13 mouse cellular contexts compared by ENCODE assay signal in the genomic region with DNA sequence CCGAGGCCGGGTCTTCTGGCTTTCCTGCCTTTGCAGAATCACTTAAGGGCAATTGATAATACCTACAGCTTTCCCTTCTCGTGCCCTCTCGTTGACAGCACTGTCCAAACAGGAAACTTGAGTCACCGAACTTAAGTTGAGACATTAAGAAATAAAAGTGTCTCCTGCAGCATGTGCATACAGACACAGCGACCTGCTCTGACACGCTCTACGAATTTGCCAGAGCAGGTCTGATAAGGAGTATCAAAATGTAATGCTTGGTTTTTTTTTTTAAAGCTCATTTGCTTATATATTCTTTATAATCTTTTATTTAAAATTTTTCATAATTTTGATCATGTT.
DNase-seq lines count a peak whose midpoint lies in the region; ATAC-seq and TF ChIP-seq lines count a peak whose summit lies in the region.
"Had no signal": no experiment of that assay in that cellular context is flagged by ENCODE, and none has a peak within 500 bp of the region (broad histone marks: within the 10 kb centered on the region; RNA-seq: fewer than 3 reads in every experiment).

No protein-coding gene starts in this region.

- no peak for DNase-seq in heart, adult 9 months (ENCODE audit: low spot score in 2 of 2)
- peak; percentile 21 for DNase-seq in lung, embryonic 14.5 days
- no peak for DNase-seq in lung, postnatal 14 days
- DNase-seq in testis, postnatal 10 days (ENCODE audit: low spot score), result no peak
- DNase-seq in layer of hippocampus, postnatal 14 days (ENCODE audit: low spot score in 2 of 2), result no peak

- H3K4me3 ChIP-seq in heart, embryonic 12.5 days, result no peak overlapping the region
- no peak overlapping the region for H3K4me3 ChIP-seq in lung, embryonic 14.5 days (ENCODE audit: low read depth, low read length)
- H3K4me3 ChIP-seq in brown adipose tissue, adult 24 weeks (ENCODE audit: insufficient read depth, low read depth, low read length), result no peak overlapping the region
- H3K4me3 ChIP-seq: erythroblast, embryonic 14.5 days; hindbrain, embryonic 10.5 days; left cerebral cortex, adult 2 months had no signal

- H3K27me3 ChIP-seq in heart, embryonic 12.5 days (replicated peaks), result no peaks in the 10 kb centered on the region
- H3K27me3 ChIP-seq in lung, embryonic 14.5 days (ENCODE audit: insufficient read depth, low read length), result no peaks in the 10 kb centered on the region
- H3K27me3 ChIP-seq: Patski had no signal

- peaks cover 5% of the 10 kb centered on the region for H3K9me3 ChIP-seq in heart, embryonic 12.5 days (replicated peaks)
- H3K9me3 ChIP-seq in lung, embryonic 14.5 days (ENCODE audit: low read depth, low read length), result peaks cover 6% of the 10 kb centered on the region

- TF ChIP-seq CTCF in lung, embryonic 14.5 days (IDR thresholded peaks at IDR 0.05; ENCODE audit: low read depth), result no peak

- no peak overlapping the region for H3K27ac ChIP-seq in heart, embryonic 12.5 days (ENCODE audit: poor library complexity, severe bottlenecking)
- H3K27ac ChIP-seq in lung, embryonic 14.5 days (ENCODE audit: low read depth), result no peak overlapping the region
- H3K27ac ChIP-seq in brown adipose tissue, adult 24 weeks (replicated peaks; ENCODE audit: low read depth, low read length), result peak overlapping the region; percentile 48
- H3K27ac ChIP-seq: hindbrain, embryonic 10.5 days; kidney, postnatal 0 days; left cerebral cortex, adult 2 months had no signal

- WGBS in heart, embryonic 12.5 days, result 21% methylated on average over 8 of the region's 8 CpGs
- 18% methylated on average over 8 of the region's 8 CpGs for WGBS in lung, embryonic 14.5 days

- no peak overlapping the region for H3K9ac ChIP-seq in heart, embryonic 12.5 days
- no peak overlapping the region for H3K9ac ChIP-seq in lung, embryonic 14.5 days

- no peak for ATAC-seq in heart, embryonic 12.5 days (ENCODE audit: insufficient number of reproducible peaks, low FRiP score)
- no peak for ATAC-seq in lung, embryonic 14.5 days (ENCODE audit: insufficient read depth)
- 0 out of 2 replicates have a peak, but pooled peaks have one; percentile 19 for ATAC-seq in monocyte, adult 5-6 weeks (replicated peaks; ENCODE audit: insufficient number of reproducible peaks, low FRiP score, low TSS enrichment, poor library complexity, severe bottlenecking)
- ATAC-seq: Patski had no signal

- H3K4me1 ChIP-seq in heart, embryonic 12.5 days (replicated peaks), result peaks cover 42% of the 10 kb centered on the region
- no peaks in the 10 kb centered on the region for H3K4me1 ChIP-seq in lung, embryonic 14.5 days (ENCODE audit: insufficient read depth)
- H3K4me1 ChIP-seq in brown adipose tissue, adult 24 weeks (ENCODE audit: control insufficient read depth, insufficient read depth, insufficient read length, low read length), result peaks cover 7% of the 10 kb centered on the region; the same call in 1 of the 2 replicates
- H3K4me1 ChIP-seq: hindbrain, embryonic 10.5 days had no signal

- H3K4me2 ChIP-seq in heart, embryonic 12.5 days, result peak overlapping the region; percentile 37
- no peak overlapping the region for H3K4me2 ChIP-seq in lung, embryonic 14.5 days

- H3K36me3 ChIP-seq in heart, embryonic 12.5 days, result no peaks in the 10 kb centered on the region
- H3K36me3 ChIP-seq in lung, embryonic 14.5 days (ENCODE audit: insufficient read depth), result no peaks in the 10 kb centered on the region
- H3K36me3 ChIP-seq: hindbrain, embryonic 10.5 days had no signal
